Mouse (Mus musculus) limb, embryonic 14.5 days (tissue): ENCODE data around the gene Arhgap9. TPM values are rescaled to one million over a fixed set of nuclear protein-coding genes. Genes with fewer than 3 reads are reported as not detected.
A peak's percentile ranks its signal among the peaks of the same experiment; 100 is the strongest.

Experiments
- ATAC-seq: fragments of 200-750 bp; cut with Nextera tagmentation; 2 replicates; pipeline ENCODE4 v1.8.0; 2017; ENCODE audit warnings: low read depth, moderate number of reproducible peaks, moderate TSS enrichment; ENCODE audit not compliant: low FRiP score
- DNase-seq: peaks from one replicate; pipeline ENCODE4 v3.0.0-alpha.2; 2015; ENCODE audit warnings: low spot score
- H3K27ac ChIP-seq: fragments of 300-500 bp; sonication (generic); replicated peaks from 2 replicates; pipeline ENCODE4 v1.5.1; 2014; ENCODE audit warnings: low read depth, mild to moderate bottlenecking, low read length, moderate library complexity, mixed read lengths
- H3K27me3 ChIP-seq: fragments of 300-500 bp; sonication (generic); 2 replicates; pipeline ENCODE4 v1.6.1; 2014; ENCODE audit warnings: low read length, mixed read lengths; ENCODE audit not compliant: control insufficient read depth, insufficient read depth
- H3K36me3 ChIP-seq: fragments of 300-500 bp; sonication (generic); 2 replicates; pipeline ENCODE4 v1.6.1; 2014; ENCODE audit warnings: mild to moderate bottlenecking, low read length, moderate library complexity, mixed read lengths; ENCODE audit not compliant: control insufficient read depth, insufficient read depth
- H3K4me1 ChIP-seq: fragments of 300-500 bp; sonication (generic); 2 replicates; pipeline ENCODE4 v1.6.1; 2014; ENCODE audit warnings: antibody characterized with exemption, low read length, mixed read lengths; ENCODE audit not compliant: control insufficient read depth, insufficient read depth
- H3K4me2 ChIP-seq: fragments of 300-500 bp; sonication (generic); replicated peaks from 2 replicates; pipeline ENCODE4 v1.6.1; 2014; ENCODE audit warnings: low read depth, mild to moderate bottlenecking, low read length, moderate library complexity; ENCODE audit not compliant: severe bottlenecking
- H3K4me3 ChIP-seq: fragments of 300-500 bp; sonication (generic); replicated peaks from 2 replicates; pipeline ENCODE4 v1.5.1; 2014; ENCODE audit warnings: low read length
- H3K9ac ChIP-seq: fragments of 300-500 bp; sonication (generic); 2 replicates; pipeline ENCODE4 v1.6.1; 2014; ENCODE audit warnings: mild to moderate bottlenecking, low read depth, low read length, moderate library complexity; ENCODE audit not compliant: severe bottlenecking
- H3K9me3 ChIP-seq: fragments of 300-500 bp; sonication (generic); 2 replicates; pipeline ENCODE4 v1.6.1; 2016; ENCODE audit warnings: low read length; ENCODE audit not compliant: control insufficient read depth
- POLR2A ChIP-seq: fragments of 200-500 bp; IDR thresholded peaks from 2 replicates; pipeline ENCODE4 v1.8.0; 2012; ENCODE audit warnings: inconsistent platforms, mild to moderate bottlenecking, moderate library complexity, borderline replicate concordance; ENCODE audit not compliant: insufficient read depth, insufficient read length; ENCODE audit errors: extremely low read depth
- WGBS: fragments of 180-500 bp; shearing (Covaris S2); extraction: QIAGEN DNeasy Blood & Tissue Kit; methylation state at CpG from one replicate; pipeline ENCODE4 v1.1.7; 2014; 5-methylcytosine and 5-hydroxymethylcytosine counted together
- polyA plus RNA-seq, 2 experiments: library from polyadenylated mRNA; depleted of rRNA in 1 of 2; stranded (reverse) in 1 of 2; unstranded in 1 of 2; fragments of >200 nt; fragmentation: Nextera tagmentation in 1 of 2; extraction: Ambion mirVana in 1 of 2; gene quantifications; 2 replicates each; pipeline versions ENCODE4 v1.2.1 to v1.2.3; 2012 to 2014

The Arhgap9 gene
- polyA plus RNA-seq, 2 experiments, result 5.5 to 5.6 TPM

DNA sequence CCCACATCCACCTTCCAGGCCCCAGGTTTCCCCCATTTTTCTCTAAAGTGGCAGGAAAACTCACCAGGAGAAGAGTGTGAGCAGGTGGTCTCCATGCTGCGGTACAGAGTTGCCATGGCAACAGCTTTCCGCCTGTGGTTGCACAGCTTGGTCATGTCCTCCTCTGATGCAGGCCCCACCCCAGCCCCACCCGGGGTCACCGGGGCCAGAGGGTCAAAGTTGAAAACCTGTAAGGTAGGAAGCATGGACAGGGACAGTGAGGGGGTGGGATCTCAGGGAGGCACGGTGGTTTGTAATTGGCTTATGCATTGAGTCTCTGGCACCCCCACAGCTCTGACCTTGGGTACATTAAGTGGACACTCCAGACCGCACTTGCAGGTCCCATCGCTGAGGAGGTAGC, 35.0 kb upstream of the Arhgap9 start:
- Histone ChIP-seq H3K4me3 (no peak overlapping the region; the same call in 1 of the 2 replicates), H3K27me3 (no peaks in the 10 kb centered on the region), H3K36me3 (peaks cover 57% of the 10 kb centered on the region), H3K9me3 (no peaks in the 10 kb centered on the region), H3K4me1 (peaks cover 24% of the 10 kb centered on the region), H3K9ac (no peak overlapping the region), H3K4me2 (0 out of 2 replicates have a peak overlapping the region, but pooled peaks have one; percentile 6), H3K27ac (no peak overlapping the region)
- DNase-seq, result no peak
- TF ChIP-seq POLR2A, result no peak
- 68% methylated on average over 7 of the region's 7 CpGs for WGBS
- no peak for ATAC-seq

DNA sequence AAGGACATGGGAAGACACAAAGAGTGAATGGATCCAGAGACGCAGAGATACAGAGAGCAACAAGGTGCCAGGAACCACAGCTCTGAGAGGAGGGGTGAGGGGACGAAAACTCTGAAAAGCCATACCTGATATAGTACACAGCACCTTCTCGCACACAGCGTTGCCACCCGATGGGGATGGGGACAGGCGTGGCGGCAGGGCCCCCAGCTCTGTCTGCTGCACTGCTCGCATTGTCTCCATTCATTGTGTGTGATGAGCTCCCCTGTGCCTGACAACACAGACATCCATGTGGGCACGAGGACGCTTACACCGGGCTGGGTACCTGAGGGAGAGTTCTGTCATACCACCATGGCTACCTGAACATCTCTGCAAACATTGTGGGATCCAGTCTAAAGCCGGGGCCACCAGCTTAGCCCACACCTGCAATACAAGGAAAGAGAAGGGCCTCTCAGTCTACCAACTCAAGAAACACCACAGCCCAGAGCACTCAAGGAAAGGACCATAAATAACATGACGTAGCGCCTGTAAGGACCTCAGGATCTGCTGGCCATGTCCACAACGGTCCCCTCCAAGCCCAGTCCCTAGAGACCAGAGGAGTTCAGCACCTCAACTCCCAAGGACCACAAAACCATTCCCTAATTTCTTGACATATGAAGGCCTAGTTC, 34.4 kb upstream of the Arhgap9 start:
- ATAC-seq (no peak), DNase-seq (no peak)
- peaks cover 54% of the 10 kb centered on the region for H3K36me3 ChIP-seq
- peak overlapping the region; percentile 79 for H3K9ac ChIP-seq
- no peaks in the 10 kb centered on the region for H3K9me3 ChIP-seq
- peak overlapping the region; percentile 92 for H3K4me2 ChIP-seq
- H3K4me3 ChIP-seq, result peak overlapping the region; percentile 72
- WGBS, result 68% methylated on average over 15 of the region's 15 CpGs
- peak overlapping the region; percentile 97 for H3K27ac ChIP-seq
- peaks cover 31% of the 10 kb centered on the region for H3K4me1 ChIP-seq
- TF ChIP-seq POLR2A, result no peak
- H3K27me3 ChIP-seq, result no peaks in the 10 kb centered on the region

DNA sequence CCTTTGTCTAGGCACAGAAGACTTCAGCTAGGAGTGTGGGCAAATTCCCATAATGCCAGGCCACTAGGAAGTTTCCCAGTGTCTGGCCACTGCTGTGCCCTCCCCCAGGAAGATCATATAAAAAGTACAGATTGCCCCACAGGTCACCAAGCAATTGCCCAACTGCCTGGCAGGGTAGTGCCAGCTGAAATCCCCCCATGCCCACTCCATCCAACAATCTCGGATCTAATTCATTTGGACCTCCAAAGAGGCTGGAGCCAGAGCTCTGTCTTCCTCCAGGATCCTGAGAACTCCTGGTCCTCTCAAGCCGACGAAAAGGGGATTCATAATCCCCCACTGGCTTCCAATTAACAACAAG, 33.8 kb upstream of the Arhgap9 start:
- Histone ChIP-seq H3K4me2 (peak overlapping the region; percentile 92), H3K4me3 (peak overlapping the region; percentile 72), H3K27me3 (no peaks in the 10 kb centered on the region), H3K27ac (peak overlapping the region; percentile 97), H3K36me3 (peaks cover 53% of the 10 kb centered on the region), H3K9me3 (no peaks in the 10 kb centered on the region), H3K9ac (peak overlapping the region; percentile 79), H3K4me1 (peaks cover 32% of the 10 kb centered on the region)
- DNase-seq (no peak), ATAC-seq (no peak)
- TF ChIP-seq POLR2A, result no peak
- WGBS, result 2% methylated on average over 3 of the region's 3 CpGs

DNA sequence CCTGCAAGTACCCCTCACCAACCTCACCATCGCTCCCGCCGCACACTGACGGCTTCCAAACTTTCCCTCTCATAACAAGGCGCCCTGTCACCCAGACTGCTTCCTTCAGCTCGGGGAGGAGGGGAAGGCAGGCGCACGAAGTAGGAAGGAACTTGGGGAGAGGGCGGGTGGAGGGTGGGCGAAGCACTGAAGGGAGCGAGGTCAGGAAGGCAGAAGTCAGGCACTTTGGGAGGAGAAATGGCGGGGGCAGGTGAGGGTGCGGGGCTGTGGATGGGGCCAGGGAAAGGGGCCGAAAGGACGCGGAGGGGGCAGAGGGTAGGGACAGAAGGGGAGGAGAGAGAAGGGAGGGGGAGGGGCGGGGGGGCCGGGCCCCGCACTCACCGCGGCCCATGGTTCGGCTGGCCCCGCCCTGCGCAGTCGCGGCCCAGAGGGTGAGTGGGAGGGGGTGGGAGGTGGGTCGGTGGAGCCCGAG, 33.4 kb upstream of the Arhgap9 start:
- H3K4me3 ChIP-seq, result peak overlapping the region; percentile 72
- no peaks in the 10 kb centered on the region for H3K9me3 ChIP-seq
- DNase-seq (peak; percentile 49), ATAC-seq (peak; percentile 3)
- H3K27me3 ChIP-seq, result no peaks in the 10 kb centered on the region
- peak overlapping the region; percentile 97 for H3K27ac ChIP-seq
- peak overlapping the region; percentile 92 for H3K4me2 ChIP-seq
- peak overlapping the region; percentile 79 for H3K9ac ChIP-seq
- TF ChIP-seq POLR2A, result no peak
- 0% methylated on average over 15 of the region's 28 CpGs for WGBS
- H3K4me1 ChIP-seq, result peaks cover 32% of the 10 kb centered on the region
- peaks cover 53% of the 10 kb centered on the region for H3K36me3 ChIP-seq

DNA sequence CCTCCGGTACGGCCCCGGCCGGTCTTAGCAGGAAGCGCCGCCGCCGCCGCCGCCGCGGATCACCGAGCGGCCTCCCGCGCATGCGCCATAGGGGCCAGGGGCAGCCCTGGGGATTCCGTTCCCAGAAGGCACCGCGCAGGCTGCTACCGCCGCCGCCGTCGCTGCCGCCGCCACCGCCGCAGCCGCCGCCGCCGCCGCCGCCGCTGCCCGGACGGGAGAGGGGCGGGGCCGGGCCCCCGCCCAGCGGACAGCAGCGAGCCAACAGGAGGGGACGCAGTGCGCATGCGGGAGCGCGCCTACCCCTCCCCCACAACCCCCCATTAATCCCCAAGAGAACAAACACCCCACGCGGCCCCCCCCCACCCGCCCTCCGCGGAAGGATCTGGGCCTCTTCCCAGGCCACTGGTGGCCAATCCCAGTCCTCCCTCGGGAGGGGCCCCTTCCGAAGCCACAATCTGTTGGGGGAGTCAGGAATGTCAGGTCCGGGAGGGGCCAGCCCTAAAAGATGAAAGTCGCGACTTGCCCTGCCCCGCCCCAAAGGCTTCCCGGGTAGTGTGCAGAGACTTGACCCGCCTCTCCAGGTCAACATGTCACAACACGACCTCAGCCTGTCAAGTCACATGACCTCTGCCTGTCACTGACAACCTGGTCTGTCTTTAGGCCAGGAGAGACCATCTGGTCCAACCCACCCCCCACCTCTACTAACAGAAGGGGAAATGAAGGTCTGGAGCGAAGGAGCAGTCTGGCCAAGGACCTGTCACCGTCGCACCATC, 32.8 kb upstream of the Arhgap9 start, which contains the start of gene Mbd6:
Gene Mbd6 (minus strand): TSS at position 219 of the 773 bp plus-strand sequence.
- DNase-seq (peak; percentile 81), ATAC-seq (peak; percentile 17)
- Histone ChIP-seq H3K27ac (peak within 1 kb of the TSS; percentile 97), H3K4me2 (peak within 1 kb of the TSS; percentile 92), H3K36me3 (peaks cover 53% of the 10 kb centered on the region), H3K9me3 (no peaks in the 10 kb centered on the region), H3K4me3 (peak within 1 kb of the TSS; percentile 72), H3K27me3 (no peaks in the 10 kb centered on the region), H3K9ac (peak within 1 kb of the TSS; percentile 79), H3K4me1 (peaks cover 32% of the 10 kb centered on the region)
- WGBS, result under 1% methylated on average over 18 of the region's 65 CpGs
- no peak for TF ChIP-seq POLR2A
